Mouse (Mus musculus) MEL (cell line): ENCODE data around the gene Gmppa. TPM values are rescaled to one million over a fixed set of nuclear protein-coding genes. Genes with fewer than 3 reads are reported as not detected.

Experiments used
- DNase-seq: peaks from one replicate; pipeline ENCODE4 v3.0.0; 2011; ENCODE audit warnings: low read depth, low spot score
- H3K27ac ChIP-seq: 2 replicates; pipeline ENCODE4 v1.5.1; 2012; ENCODE audit warnings: low read depth, mild to moderate bottlenecking, control low read depth, low read length, moderate library complexity; ENCODE audit not compliant: control insufficient read depth
- H3K27me3 ChIP-seq, 2 experiments: fragments of 150-350 bp in 1 of 2; sonication (generic) in 1 of 2; 2 replicates each; pipeline ENCODE4 v1.6.1; 2012; ENCODE audit warnings: low read length in 2 of 2, mild to moderate bottlenecking in 2 of 2, improper control_type of control experiment in 1 of 2, moderate library complexity in 1 of 2; ENCODE audit not compliant: insufficient read depth in 2 of 2, control insufficient read depth in 1 of 2
- H3K36me3 ChIP-seq, 2 experiments: 2 replicates each; pipeline ENCODE4 v1.6.1; 2012 to 2014; ENCODE audit warnings: low read length in 2 of 2, improper control_type of control experiment in 1 of 2, inconsistent platforms in 1 of 2, mild to moderate bottlenecking in 1 of 2; ENCODE audit not compliant: insufficient read depth in 2 of 2, control insufficient read depth in 1 of 2
- H3K4me1 ChIP-seq, 2 experiments: fragments of 150-350 bp in 1 of 2; sonication (generic) in 1 of 2; 2 replicates each; pipeline ENCODE4 v1.6.1; 2012; ENCODE audit warnings: low read length in 2 of 2, improper control_type of control experiment in 1 of 2, mild to moderate bottlenecking in 1 of 2; ENCODE audit not compliant: insufficient read depth in 2 of 2, control insufficient read depth in 1 of 2
- H3K4me3 ChIP-seq, 2 experiments: fragments of 150-350 bp in 1 of 2; sonication (generic) in 1 of 2; 2 replicates each; pipeline ENCODE4 v1.5.1; 2012; ENCODE audit warnings: low read depth in 2 of 2, low read length in 2 of 2, mild to moderate bottlenecking in 2 of 2, moderate library complexity in 2 of 2, control low read depth in 1 of 2, improper control_type of control experiment in 1 of 2; ENCODE audit not compliant: control insufficient read depth in 1 of 2, insufficient read depth in 1 of 2
- H3K79me2 ChIP-seq: 2 replicates; pipeline ENCODE4 v1.6.1; 2012; ENCODE audit warnings: mild to moderate bottlenecking, low read length, moderate library complexity; ENCODE audit not compliant: control insufficient read depth, poor library complexity, insufficient read depth
- H3K9ac ChIP-seq: 2 replicates; pipeline ENCODE4 v1.6.1; 2012; ENCODE audit warnings: low read depth, mild to moderate bottlenecking, control low read depth, low read length, moderate library complexity; ENCODE audit not compliant: control insufficient read depth, poor library complexity, severe bottlenecking
- H3K9me3 ChIP-seq: fragments of 150-350 bp; sonication (generic); replicated peaks from 2 replicates; pipeline ENCODE4 v1.6.1; 2012; ENCODE audit warnings: mild to moderate bottlenecking, low read length, improper control_type of control experiment, moderate library complexity; ENCODE audit not compliant: insufficient read depth
- BHLHE40 ChIP-seq: IDR thresholded peaks from 2 replicates; pipeline ENCODE4 v1.6.1; 2012; ENCODE audit warnings: low read depth, mild to moderate bottlenecking, inconsistent platforms, low read length, improper control_type of control experiment, borderline replicate concordance
- CTCF ChIP-seq, 3 experiments: IDR thresholded peaks in 2 of 3; conservative IDR thresholded peaks in 1 of 3; 2 replicates each; pipeline ENCODE4 v1.5.1; 2011 to 2012; ENCODE audit warnings: low read length in 3 of 3, low read depth in 2 of 3, mild to moderate bottlenecking in 2 of 3, improper control_type of control experiment in 1 of 3, inconsistent platforms in 1 of 3, mixed read lengths in 1 of 3, moderate library complexity in 1 of 3; ENCODE audit not compliant: control insufficient read depth in 1 of 3, insufficient read depth in 1 of 3, poor library complexity in 1 of 3, severe bottlenecking in 1 of 3
- E2F4 ChIP-seq: IDR thresholded peaks from 2 replicates; pipeline ENCODE4 v1.6.1; 2011; ENCODE audit warnings: low read depth, low read length, improper control_type of control experiment, borderline replicate concordance
- ETS1 ChIP-seq: IDR thresholded peaks from 2 replicates; pipeline ENCODE4 v1.6.1; 2012; ENCODE audit warnings: low read depth, mild to moderate bottlenecking, inconsistent platforms, low read length, improper control_type of control experiment, moderate library complexity
- GABPA ChIP-seq: IDR thresholded peaks from 2 replicates; pipeline ENCODE4 v1.6.1; 2012; ENCODE audit warnings: low read depth, mild to moderate bottlenecking, inconsistent platforms, low read length, improper control_type of control experiment, moderate library complexity
- HCFC1 ChIP-seq: IDR thresholded peaks from 2 replicates; pipeline ENCODE4 v1.6.1; 2012; ENCODE audit warnings: low read depth, mild to moderate bottlenecking, inconsistent platforms, low read length, improper control_type of control experiment, moderate library complexity
- KAT2A ChIP-seq: conservative IDR thresholded peaks from 2 replicates; pipeline ENCODE4 v1.6.1; 2012; ENCODE audit warnings: low read depth, low read length, improper control_type of control experiment, inconsistent platforms
- MEF2A ChIP-seq: IDR thresholded peaks from 2 replicates; pipeline ENCODE4 v1.6.1; 2014; ENCODE audit warnings: low read depth, mild to moderate bottlenecking, inconsistent platforms, low read length, improper control_type of control experiment; ENCODE audit not compliant: poor library complexity, insufficient replicate concordance, severe bottlenecking; ENCODE audit errors: extremely low read depth
- MYB ChIP-seq: IDR thresholded peaks from 2 replicates; pipeline ENCODE4 v1.6.1; 2011; ENCODE audit warnings: mild to moderate bottlenecking, low read depth, low read length, improper control_type of control experiment
- MYC ChIP-seq: IDR thresholded peaks from 2 replicates; pipeline ENCODE4 v1.6.1; 2011; ENCODE audit warnings: low read depth, mild to moderate bottlenecking, low read length, improper control_type of control experiment, moderate library complexity
- POLR2AphosphoS2 ChIP-seq: IDR thresholded peaks from 2 replicates; pipeline ENCODE4 v1.6.1; 2011; ENCODE audit warnings: low read length, improper control_type of control experiment
- RCOR1 ChIP-seq: IDR thresholded peaks from 2 replicates; pipeline ENCODE4 v1.6.1; 2012; ENCODE audit warnings: low read depth, mild to moderate bottlenecking, inconsistent platforms, low read length, improper control_type of control experiment
- SIN3A ChIP-seq: IDR thresholded peaks from 2 replicates; pipeline ENCODE4 v1.6.1; 2012; ENCODE audit warnings: low read length, improper control_type of control experiment, inconsistent platforms
- TBP ChIP-seq: IDR thresholded peaks from 2 replicates; pipeline ENCODE4 v1.8.0; 2011; ENCODE audit warnings: low read depth, low read length, improper control_type of control experiment
- TCF12 ChIP-seq: IDR thresholded peaks from 2 replicates; pipeline ENCODE4 v1.6.1; 2014; ENCODE audit warnings: low read depth, mild to moderate bottlenecking, inconsistent platforms, low read length, improper control_type of control experiment, moderate library complexity
- UBTF ChIP-seq: IDR thresholded peaks from 2 replicates; pipeline ENCODE4 v1.6.1; 2012; ENCODE audit warnings: low read depth, mild to moderate bottlenecking, inconsistent platforms, low read length, improper control_type of control experiment, moderate library complexity, borderline replicate concordance; ENCODE audit not compliant: insufficient read depth
- USF1 ChIP-seq: IDR thresholded peaks from 2 replicates; pipeline ENCODE4 v1.6.1; 2014; ENCODE audit warnings: low read depth, mild to moderate bottlenecking, inconsistent platforms, low read length, improper control_type of control experiment, moderate library complexity
- USF2 ChIP-seq, 2 experiments: IDR thresholded peaks; 2 replicates each; pipeline ENCODE4 v1.6.1; 2011 to 2012; ENCODE audit warnings: improper control_type of control experiment in 2 of 2, low read length in 2 of 2, borderline replicate concordance in 1 of 2, inconsistent platforms in 1 of 2, low read depth in 1 of 2, mild to moderate bottlenecking in 1 of 2; ENCODE audit not compliant: insufficient read depth in 1 of 2
- ZMIZ1 ChIP-seq: IDR thresholded peaks from 2 replicates; pipeline ENCODE4 v1.6.1; 2012; ENCODE audit warnings: low read depth, mild to moderate bottlenecking, inconsistent platforms, low read length, improper control_type of control experiment, moderate library complexity
- polyA plus RNA-seq, 2 experiments: library from polyadenylated mRNA; stranded (reverse) in 1 of 2; unstranded in 1 of 2; fragments of >175 nt in 1 of 2; fragments of >200 nt in 1 of 2; gene quantifications; 2 replicates each; pipeline versions ENCODE4 v1.2.1 to v1.2.4; 2012; ENCODE audit warnings: low replicate concordance in 2 of 2, low read depth in 1 of 2; ENCODE audit not compliant: insufficient read length in 2 of 2, insufficient read depth in 1 of 2, missing spikeins in 1 of 2
- total RNA-seq: library from RNA; depleted of rRNA; stranded (reverse); fragments of 300-350 nt; gene quantifications from 2 replicates; pipeline ENCODE4 v1.2.3, GENCODE M21; 2012

The Gmppa gene
- total and polyA plus RNA-seq, 3 experiments: 65.0 to 145 TPM; not detected in 1

DNA sequence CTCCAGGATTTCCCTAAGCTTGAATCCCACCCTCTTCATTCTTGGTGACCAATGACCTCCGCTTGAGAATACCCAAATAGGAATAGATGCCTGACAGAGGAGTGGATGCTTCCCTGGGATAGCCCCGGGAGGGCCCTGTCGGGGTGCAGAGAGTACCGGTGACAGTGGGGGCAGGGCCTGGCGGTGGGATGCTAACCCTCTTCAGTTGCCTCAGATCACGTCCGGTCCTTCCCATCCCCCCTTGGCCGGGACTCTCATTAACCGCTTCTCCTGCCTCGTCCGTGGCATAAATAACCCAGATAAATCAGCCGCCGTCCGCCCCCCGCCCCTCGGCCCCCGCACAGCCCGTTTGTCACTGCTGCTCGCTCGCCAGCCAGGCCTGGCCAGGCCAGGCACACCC, 10.9 kb downstream of the Gmppa start:
- Histone ChIP-seq H3K79me2 (no peaks in the 10 kb centered on the region; the same call in 1 of the 2 replicates), H3K27ac (peak overlapping the region; percentile 81), H3K9ac (peak overlapping the region; percentile 50), H3K4me1 (peaks cover 23 to 42% of the 10 kb centered on the region in 2 experiments; a peak in 3 of 4 replicates), H3K36me3 (peaks cover 0 to 27% of the 10 kb centered on the region in 2 experiments; a peak in 2 of 4 replicates), H3K4me3 (peak overlapping the region; percentile 42 to 64), H3K9me3 (no peaks in the 10 kb centered on the region), H3K27me3 (peaks cover 0 to 2% of the 10 kb centered on the region in 2 experiments; a peak in 2 of 4 replicates)
- TF ChIP-seq USF1 (no peak), MYC (no peak), UBTF (no peak), E2F4 (no peak), POLR2AphosphoS2 (no peak), HCFC1 (peak; percentile 25; the same call in 1 of the 2 replicates), MYB (no peak), KAT2A (no peak), TBP (no peak), ETS1 (peak; percentile 23; the same call in 1 of the 2 replicates), GABPA (no peak), CTCF (IDR thresholded peaks at IDR 0.05 in 2 of 3, conservative IDR thresholded peaks at IDR 0.05 in 1 of 3; ENCODE audit: control insufficient read depth in 1 of 3, insufficient read depth in 1 of 3, low read depth in 2 of 3, low read length in 3 of 3, poor library complexity in 1 of 3, severe bottlenecking in 1 of 3) (no peak), SIN3A (0 out of 2 replicates have a peak, but pooled peaks have one; percentile 11), TCF12 (no peak), BHLHE40 (no peak), USF2 (IDR thresholded peaks at IDR 0.05; ENCODE audit: borderline replicate concordance in 1 of 2, insufficient read depth in 1 of 2, low read depth in 1 of 2, low read length in 2 of 2) (no peak), RCOR1 (0 out of 2 replicates have a peak, but pooled peaks have one; percentile 4), ZMIZ1 (no peak), MEF2A (no peak)
- peak; percentile 36 for DNase-seq
